Mouse (Mus musculus) heart, embryonic 11.5 days (tissue): ENCODE measurements around the gene Mpped1. TPM values are rescaled to one million over a fixed set of nuclear protein-coding genes. Genes with fewer than 3 reads are reported as not detected.

ENCODE experiments used
- ATAC-seq: fragments of 200-750 bp; cut with Nextera tagmentation; replicated peaks from 2 replicates; pipeline ENCODE4 v1.8.0; 2017; ENCODE audit warnings: moderate library complexity; ENCODE audit not compliant: insufficient number of reproducible peaks, low FRiP score, low TSS enrichment
- H3K27ac ChIP-seq: fragments of 300-500 bp; sonication (generic); 2 replicates; pipeline ENCODE4 v1.5.1; 2014; ENCODE audit warnings: mild to moderate bottlenecking, low read depth, low read length
- H3K27me3 ChIP-seq: fragments of 300-500 bp; sonication (generic); 2 replicates; pipeline ENCODE4 v1.6.1; 2014; ENCODE audit warnings: mild to moderate bottlenecking, low read length, mixed read lengths; ENCODE audit not compliant: control insufficient read depth, insufficient read depth
- H3K36me3 ChIP-seq: fragments of 300-500 bp; sonication (generic); 2 replicates; pipeline ENCODE4 v1.6.1; 2014; ENCODE audit warnings: mild to moderate bottlenecking, low read length, moderate library complexity, mixed read lengths; ENCODE audit not compliant: control insufficient read depth, insufficient read depth
- H3K4me1 ChIP-seq: fragments of 300-500 bp; sonication (generic); 2 replicates; pipeline ENCODE4 v1.6.1; 2014; ENCODE audit warnings: low read length; ENCODE audit not compliant: control insufficient read depth, insufficient read depth
- H3K4me2 ChIP-seq: fragments of 300-500 bp; sonication (generic); 2 replicates; pipeline ENCODE4 v1.6.1; 2014; ENCODE audit warnings: mild to moderate bottlenecking, moderate library complexity
- H3K4me3 ChIP-seq: fragments of 300-500 bp; sonication (generic); 2 replicates; pipeline ENCODE4 v1.5.1; 2014; ENCODE audit warnings: low read depth, low read length
- H3K9ac ChIP-seq: fragments of 300-500 bp; sonication (generic); 2 replicates; pipeline ENCODE4 v1.6.1; 2014; ENCODE audit warnings: mild to moderate bottlenecking, low read depth, low read length, moderate library complexity
- H3K9me3 ChIP-seq: fragments of 300-500 bp; sonication (generic); replicated peaks from 2 replicates; pipeline ENCODE4 v1.6.1; 2016; ENCODE audit warnings: low read length; ENCODE audit not compliant: control insufficient read depth
- WGBS: fragments of 180-500 bp; shearing (Covaris S2); extraction: QIAGEN DNeasy Blood & Tissue Kit; methylation state at CpG from one replicate; pipeline ENCODE4 v1.1.7; 2014; ENCODE audit not compliant: insufficient replicate concordance; 5-methylcytosine and 5-hydroxymethylcytosine counted together
- polyA plus RNA-seq: library from polyadenylated mRNA; unstranded; fragments of >200 nt; fragmentation: Nextera tagmentation; extraction: Ambion mirVana; gene quantifications from 2 replicates; pipeline ENCODE4 v1.2.1, GENCODE M21; 2014

Gene Mpped1
- polyA plus RNA-seq, 1 experiment from 2014 or later, result 0.27 TPM

- H3K27ac ChIP-seq, result no peak overlapping the region
- no peaks in the 10 kb centered on the region for H3K9me3 ChIP-seq
- no peak overlapping the region for H3K4me2 ChIP-seq
- no peaks in the 10 kb centered on the region for H3K4me1 ChIP-seq
- WGBS, result 70% methylated on average over 2 of the region's 2 CpGs
- H3K4me3 ChIP-seq, result no peak overlapping the region
- no peak for ATAC-seq
- H3K9ac ChIP-seq, result no peak overlapping the region
- H3K27me3 ChIP-seq, result no peaks in the 10 kb centered on the region; the same call in 1 of the 2 replicates
- no peaks in the 10 kb centered on the region for H3K36me3 ChIP-seq
Observed at GRCm38 (mm10) chr15:83877898-83878297, 98.6 kb downstream of the Mpped1 start.

- Histone ChIP-seq H3K4me3 (no peak overlapping the region), H3K9ac (no peak overlapping the region), H3K27ac (no peak overlapping the region), H3K36me3 (no peaks in the 10 kb centered on the region), H3K9me3 (no peaks in the 10 kb centered on the region), H3K4me2 (no peak overlapping the region), H3K27me3 (no peaks in the 10 kb centered on the region; the same call in 1 of the 2 replicates), H3K4me1 (no peaks in the 10 kb centered on the region)
- no peak for ATAC-seq
- WGBS, result 13% methylated on average over 5 of the region's 5 CpGs
Observed at GRCm38 (mm10) chr15:83879845-83880244, 100.6 kb downstream of the Mpped1 start.

DNA sequence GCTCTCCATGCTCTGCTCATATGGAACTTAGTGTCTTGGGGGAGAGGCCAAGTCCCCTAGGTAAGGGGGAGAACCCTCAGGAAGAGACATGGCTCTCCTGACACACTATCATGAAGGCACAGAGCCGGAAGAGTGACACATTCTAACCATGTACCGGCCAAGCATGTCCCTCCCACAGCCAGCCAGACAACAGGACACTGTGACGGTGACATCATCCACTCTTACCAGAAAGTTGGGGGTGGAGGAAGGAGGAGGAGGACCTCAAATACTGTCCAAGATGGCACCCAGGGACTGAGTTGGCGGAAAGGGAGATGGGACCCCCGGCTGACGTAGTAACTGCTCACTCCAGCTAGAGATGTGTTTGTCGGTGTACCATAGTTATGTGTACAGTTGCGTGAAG lies 104.6 kb downstream of the Mpped1 start:
- no peaks in the 10 kb centered on the region for H3K9me3 ChIP-seq
- H3K4me2 ChIP-seq, result no peak overlapping the region
- 87% methylated on average over 8 of the region's 8 CpGs for WGBS
- no peak overlapping the region for H3K27ac ChIP-seq
- H3K4me3 ChIP-seq, result no peak overlapping the region
- ATAC-seq, result no peak
- no peaks in the 10 kb centered on the region; the same call in 1 of the 2 replicates for H3K27me3 ChIP-seq
- H3K36me3 ChIP-seq, result no peaks in the 10 kb centered on the region
- H3K4me1 ChIP-seq, result no peaks in the 10 kb centered on the region
- no peak overlapping the region for H3K9ac ChIP-seq

DNA sequence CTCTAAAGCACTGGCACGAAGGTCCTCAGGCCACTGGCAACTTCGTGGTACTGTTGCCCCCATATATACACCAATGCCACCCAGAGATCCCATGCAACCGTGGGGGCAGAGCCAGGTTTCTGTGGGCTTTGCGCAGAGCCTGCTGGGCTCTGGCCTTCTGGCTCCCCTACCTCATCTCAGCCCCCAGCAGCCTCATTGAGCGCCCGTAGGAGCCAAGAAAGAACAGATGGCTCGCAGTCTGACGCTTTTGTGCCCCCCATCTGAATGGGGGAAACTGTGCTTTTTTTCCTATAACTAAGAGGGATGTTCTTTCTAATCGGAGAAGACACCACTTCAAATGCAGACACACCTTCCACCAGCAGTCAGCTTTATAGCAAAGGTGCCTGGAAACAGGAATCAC lies 105.0 kb downstream of the Mpped1 start:
- 82% methylated on average over 9 of the region's 9 CpGs for WGBS
- Histone ChIP-seq H3K4me3 (no peak overlapping the region), H3K36me3 (no peaks in the 10 kb centered on the region), H3K4me2 (no peak overlapping the region), H3K4me1 (no peaks in the 10 kb centered on the region), H3K27ac (no peak overlapping the region), H3K9me3 (no peaks in the 10 kb centered on the region), H3K27me3 (no peaks in the 10 kb centered on the region; the same call in 1 of the 2 replicates), H3K9ac (no peak overlapping the region)
- ATAC-seq, result no peak

- no peak for ATAC-seq
- Histone ChIP-seq H3K4me2 (no peak overlapping the region), H3K27ac (no peak overlapping the region), H3K36me3 (no peaks in the 10 kb centered on the region), H3K9me3 (no peaks in the 10 kb centered on the region), H3K4me1 (no peaks in the 10 kb centered on the region), H3K4me3 (no peak overlapping the region), H3K9ac (no peak overlapping the region), H3K27me3 (no peaks in the 10 kb centered on the region)
- 82% methylated on average over 15 of the region's 15 CpGs for WGBS
Observed at GRCm38 (mm10) chr15:83892871-83893270, 113.6 kb downstream of the Mpped1 start.

DNA sequence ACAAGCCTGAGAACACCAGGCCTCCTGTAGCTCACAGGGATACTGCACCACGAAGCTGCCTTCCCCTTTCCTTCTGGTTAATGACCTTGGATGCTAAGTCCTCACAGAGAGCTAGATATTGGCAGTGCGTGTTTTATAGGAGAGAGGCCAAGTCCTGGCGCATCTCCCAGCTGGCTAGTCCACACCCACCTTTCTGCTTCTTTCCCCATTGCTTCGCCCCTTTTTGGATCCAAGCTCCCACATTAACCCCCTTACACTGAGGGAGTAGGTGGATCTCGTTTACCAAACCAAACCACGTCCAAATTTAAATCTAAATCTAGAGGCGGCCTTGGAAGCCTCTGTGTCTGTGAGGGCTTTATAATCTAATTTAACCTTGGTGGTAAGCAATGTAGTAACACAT lies 115.0 kb downstream of the Mpped1 start:
- Histone ChIP-seq H3K27me3 (no peaks in the 10 kb centered on the region), H3K27ac (no peak overlapping the region), H3K36me3 (no peaks in the 10 kb centered on the region), H3K9ac (no peak overlapping the region), H3K4me2 (no peak overlapping the region), H3K4me3 (no peak overlapping the region), H3K9me3 (no peaks in the 10 kb centered on the region), H3K4me1 (no peaks in the 10 kb centered on the region)
- WGBS, result 79% methylated on average over 7 of the region's 7 CpGs
- ATAC-seq, result no peak

GRCm38 (mm10) chr15:83896011-83896410 lies 116.7 kb downstream of the Mpped1 start:
- Histone ChIP-seq H3K36me3 (no peaks in the 10 kb centered on the region), H3K9me3 (no peaks in the 10 kb centered on the region), H3K27me3 (no peaks in the 10 kb centered on the region), H3K27ac (no peak overlapping the region), H3K4me2 (no peak overlapping the region), H3K4me1 (no peaks in the 10 kb centered on the region), H3K9ac (no peak overlapping the region), H3K4me3 (no peak overlapping the region)
- ATAC-seq, result no peak
- 44% methylated on average over 9 of the region's 9 CpGs for WGBS

- H3K9me3 ChIP-seq, result no peaks in the 10 kb centered on the region
- no peak overlapping the region for H3K27ac ChIP-seq
- no peaks in the 10 kb centered on the region for H3K27me3 ChIP-seq
- H3K4me3 ChIP-seq, result no peak overlapping the region
- 61% methylated on average over 9 of the region's 9 CpGs for WGBS
- no peak for ATAC-seq
- no peaks in the 10 kb centered on the region for H3K36me3 ChIP-seq
- no peaks in the 10 kb centered on the region for H3K4me1 ChIP-seq
- H3K4me2 ChIP-seq, result no peak overlapping the region
- no peak overlapping the region for H3K9ac ChIP-seq
Observed at GRCm38 (mm10) chr15:83897286-83897685, 118.0 kb downstream of the Mpped1 start.

DNA sequence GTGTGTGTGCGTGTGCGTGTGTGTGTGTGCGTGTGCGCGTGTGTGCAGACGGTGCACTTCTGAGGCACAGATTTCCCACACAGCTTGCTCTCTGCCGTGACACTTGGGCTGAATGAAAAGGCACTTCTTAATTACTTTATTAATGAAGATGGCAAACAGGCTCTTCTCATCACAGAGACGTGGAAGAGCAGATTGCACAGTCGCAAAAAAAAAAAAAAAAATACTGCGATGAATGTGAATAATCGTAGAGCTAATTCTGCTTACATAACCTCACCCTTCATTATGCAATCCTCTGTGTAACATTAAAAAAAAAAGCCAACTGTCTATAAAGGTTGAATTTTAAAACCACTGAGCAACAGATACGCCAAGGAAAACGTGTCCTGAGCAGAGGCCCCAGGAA lies 127.2 kb downstream of the Mpped1 start:
- no peaks in the 10 kb centered on the region for H3K9me3 ChIP-seq
- no peak overlapping the region for H3K27ac ChIP-seq
- H3K4me3 ChIP-seq, result no peak overlapping the region
- H3K4me2 ChIP-seq, result no peak overlapping the region
- 88% methylated on average over 13 of the region's 13 CpGs for WGBS
- H3K9ac ChIP-seq, result no peak overlapping the region
- 0 out of 2 replicates have a peak, but pooled peaks cover 2% of the 10 kb centered on the region for H3K27me3 ChIP-seq
- ATAC-seq, result no peak
- H3K4me1 ChIP-seq, result no peaks in the 10 kb centered on the region
- H3K36me3 ChIP-seq, result no peaks in the 10 kb centered on the region
